Mouse (Mus musculus) C2C12 (cell line): ENCODE data around the gene Cux2. TPM values are rescaled to one million over a fixed set of nuclear protein-coding genes. Genes with fewer than 3 reads are reported as not detected.

Experiments used
- H3K27me3 ChIP-seq: one replicate; pipeline ENCODE4 v1.6.1; 2011; ENCODE audit not compliant: control insufficient read depth, insufficient read depth, insufficient read length
- H3K36me3 ChIP-seq: one replicate; pipeline ENCODE4 v1.6.1; 2011; ENCODE audit not compliant: control insufficient read depth, insufficient read depth
- H3K4me3 ChIP-seq: one replicate; pipeline ENCODE4 v1.5.1; 2011; ENCODE audit warnings: mild to moderate bottlenecking, control low read depth; ENCODE audit not compliant: poor library complexity, insufficient read depth, severe bottlenecking
- H3K79me2 ChIP-seq: one replicate; pipeline ENCODE4 v1.6.1; 2011; ENCODE audit not compliant: control insufficient read depth, insufficient read depth
- H3K79me3 ChIP-seq: one replicate; pipeline ENCODE4 v1.6.1; 2011; ENCODE audit warnings: low read depth, control low read depth
- H3ac ChIP-seq: one replicate; pipeline ENCODE3; 2011; ENCODE audit warnings: low read depth; ENCODE audit not compliant: control insufficient read depth, insufficient read length
- CEBPB ChIP-seq: IDR thresholded peaks from one replicate; pipeline ENCODE4 v1.6.1; 2011; ENCODE audit warnings: low read depth, mild to moderate bottlenecking, control low read depth, moderate library complexity
- CTCF ChIP-seq: IDR thresholded peaks from one replicate; pipeline ENCODE4 v1.5.1; 2011; ENCODE audit not compliant: control insufficient read depth, insufficient read depth, insufficient read length
- FOSL1 ChIP-seq: IDR thresholded peaks from one replicate; pipeline ENCODE4 v1.8.0; 2011; ENCODE audit warnings: mild to moderate bottlenecking, low read length; ENCODE audit not compliant: poor library complexity, insufficient read depth, severe bottlenecking
- MAX ChIP-seq: IDR thresholded peaks from one replicate; pipeline ENCODE4 v1.6.1; 2011; ENCODE audit warnings: mild to moderate bottlenecking, control low read depth
- MYOD1 ChIP-seq: IDR thresholded peaks from one replicate; pipeline ENCODE4 v1.6.1; 2011; ENCODE audit warnings: low read depth; ENCODE audit not compliant: control insufficient read depth, insufficient read length
- MYOG ChIP-seq: IDR thresholded peaks from one replicate; pipeline ENCODE4 v1.6.1; 2011; ENCODE audit not compliant: control insufficient read depth, insufficient read length; ENCODE audit errors: extremely low read depth
- USF1 ChIP-seq: IDR thresholded peaks from one replicate; pipeline ENCODE4 v1.6.1; 2011; ENCODE audit warnings: low read depth, mild to moderate bottlenecking, control low read depth, moderate library complexity
- polyA plus RNA-seq: library from polyadenylated mRNA; unstranded; fragments of >200 nt; fragmentation: generic; extraction: Trizol; gene quantifications from one replicate; pipeline ENCODE4 v1.2.1, GENCODE M21; 2012; ENCODE audit warnings: missing spikeins

Cux2 gene
- polyA plus RNA-seq, 1 experiment = 0.08 TPM

DNA sequence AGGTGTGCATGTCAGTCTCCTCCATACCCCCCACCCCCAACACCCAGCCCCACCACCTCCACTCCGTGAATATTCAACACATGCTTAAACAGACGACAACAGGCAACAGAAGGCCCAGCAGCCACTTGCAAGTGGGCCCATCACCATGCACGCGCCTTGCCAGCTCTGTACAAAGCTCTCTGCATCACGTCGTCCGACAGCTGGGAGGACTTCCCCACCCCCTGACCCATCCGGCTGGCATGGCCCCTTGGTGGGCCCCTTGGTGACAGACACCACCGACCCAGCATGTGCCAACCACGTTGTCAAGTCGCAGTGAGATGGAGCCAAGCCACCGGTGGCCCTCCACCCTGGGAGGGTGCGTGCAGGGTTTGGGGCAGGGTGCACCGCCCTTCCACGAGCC is 81.5 kb downstream of the Cux2 start:
- Histone ChIP-seq H3K4me3 (no peak overlapping the region), H3ac (no peak overlapping the region), H3K27me3 (peaks cover 89% of the 10 kb centered on the region), H3K36me3 (no peaks in the 10 kb centered on the region), H3K79me2 (no peaks in the 10 kb centered on the region), H3K79me3 (no peaks in the 10 kb centered on the region)
- TF ChIP-seq MAX (no peak), CTCF (no peak), MYOD1 (no peak)

DNA sequence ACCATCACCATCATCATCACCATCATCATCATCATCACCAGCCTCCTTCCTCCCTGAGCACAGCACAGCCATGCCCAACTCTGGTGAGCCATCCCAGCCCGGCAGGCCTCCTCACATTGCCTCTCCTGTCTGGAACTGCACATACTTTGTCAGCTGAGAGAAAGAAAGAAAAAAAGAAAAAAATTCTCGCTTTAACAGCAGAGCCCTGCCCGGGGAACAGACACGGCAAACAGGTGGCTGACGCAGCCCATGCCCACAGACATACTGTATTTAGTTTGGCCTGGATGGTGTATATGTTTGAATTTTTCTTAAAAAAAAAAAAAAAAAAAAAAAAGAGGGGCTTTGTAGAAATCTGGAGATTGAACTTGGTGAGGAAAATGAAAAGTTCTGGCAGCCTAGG is 82.4 kb downstream of the Cux2 start:
- Histone ChIP-seq H3ac (no peak overlapping the region), H3K4me3 (no peak overlapping the region), H3K79me3 (no peaks in the 10 kb centered on the region), H3K36me3 (no peaks in the 10 kb centered on the region), H3K79me2 (no peaks in the 10 kb centered on the region), H3K27me3 (peaks cover 88% of the 10 kb centered on the region)
- TF ChIP-seq CEBPB (no peak), FOSL1 (no peak), CTCF (no peak), MAX (no peak), USF1 (no peak), MYOG (no peak), MYOD1 (no peak)

DNA sequence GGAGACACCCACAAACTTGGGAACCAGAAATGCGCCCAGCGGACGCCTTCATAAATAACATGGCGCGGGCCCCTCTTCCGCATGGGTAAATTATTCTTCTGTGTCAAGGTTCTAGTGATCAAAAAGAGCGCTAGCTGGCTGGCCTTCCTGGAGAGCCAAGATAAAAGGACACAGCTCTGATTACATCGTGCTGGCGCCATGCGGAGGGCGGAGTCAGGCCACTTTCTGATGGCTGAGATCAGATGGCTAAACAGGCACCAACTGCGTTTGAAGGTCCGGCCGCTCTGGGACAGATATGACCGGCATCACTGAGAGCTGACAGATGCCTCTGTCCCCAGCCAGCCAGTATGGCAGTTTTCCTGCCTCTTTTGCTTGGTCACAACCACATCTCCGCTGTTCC is 83.0 kb downstream of the Cux2 start:
- Histone ChIP-seq H3K79me2 (no peaks in the 10 kb centered on the region), H3K27me3 (peaks cover 88% of the 10 kb centered on the region), H3K4me3 (no peak overlapping the region), H3ac (no peak overlapping the region), H3K79me3 (no peaks in the 10 kb centered on the region), H3K36me3 (no peaks in the 10 kb centered on the region)
- TF ChIP-seq CTCF (no peak), FOSL1 (no peak), CEBPB (no peak), MYOG (no peak), USF1 (no peak), MYOD1 (no peak), MAX (no peak)

DNA sequence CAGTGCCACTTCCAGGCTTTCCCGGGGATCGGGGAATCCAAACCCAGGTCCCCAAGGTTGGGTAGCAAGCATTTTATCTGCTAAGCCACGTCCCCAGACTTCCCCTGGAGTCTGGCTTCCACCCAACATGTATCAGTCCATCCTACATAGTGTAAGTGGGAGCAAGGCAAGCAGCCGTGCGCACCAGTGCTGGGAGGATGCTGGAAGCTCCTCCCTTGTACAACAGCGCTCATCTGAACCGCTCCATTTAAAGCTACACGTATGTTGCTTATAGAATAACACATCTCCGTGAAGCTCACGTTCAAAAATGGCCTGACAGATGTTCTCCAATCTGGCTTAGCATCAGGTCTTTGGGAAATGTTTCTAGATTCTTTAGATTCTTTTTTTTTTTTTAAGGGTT is 86.9 kb downstream of the Cux2 start:
- TF ChIP-seq MYOG (no peak), MAX (no peak), FOSL1 (no peak), CEBPB (no peak), USF1 (no peak)
- H3K4me3 ChIP-seq = no peak overlapping the region
- peaks cover 100% of the 10 kb centered on the region for H3K27me3 ChIP-seq
- H3K36me3 ChIP-seq = no peaks in the 10 kb centered on the region
- no peaks in the 10 kb centered on the region for H3K79me2 ChIP-seq
- H3ac ChIP-seq = no peak overlapping the region
- no peaks in the 10 kb centered on the region for H3K79me3 ChIP-seq

DNA sequence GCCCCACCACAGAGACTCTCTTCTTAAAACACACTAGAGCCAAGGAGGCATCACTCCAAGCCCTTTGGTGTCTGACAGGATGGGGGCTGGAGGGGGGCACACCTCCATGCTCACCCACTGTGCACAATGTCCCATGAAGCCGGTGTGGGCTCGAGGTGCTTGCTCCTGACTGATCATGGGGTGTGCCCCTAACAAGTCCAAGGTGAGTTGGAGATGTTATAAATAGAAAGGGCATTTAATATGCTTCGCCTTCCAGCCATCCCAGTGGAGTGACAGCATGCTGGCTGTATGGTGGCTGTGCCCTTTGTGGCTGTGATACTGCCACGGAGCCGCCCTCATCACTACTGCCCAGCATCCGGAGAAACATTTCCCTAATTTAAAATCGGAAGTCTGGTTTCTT is 87.5 kb downstream of the Cux2 start:
- Histone ChIP-seq H3K27me3 (peaks cover 100% of the 10 kb centered on the region), H3K4me3 (no peak overlapping the region), H3K79me3 (no peaks in the 10 kb centered on the region), H3K79me2 (no peaks in the 10 kb centered on the region), H3K36me3 (no peaks in the 10 kb centered on the region), H3ac (no peak overlapping the region)
- no peak for TF ChIP-seq MAX
- no peak for TF ChIP-seq FOSL1
- TF ChIP-seq CEBPB = no peak
- no peak for TF ChIP-seq MYOG

DNA sequence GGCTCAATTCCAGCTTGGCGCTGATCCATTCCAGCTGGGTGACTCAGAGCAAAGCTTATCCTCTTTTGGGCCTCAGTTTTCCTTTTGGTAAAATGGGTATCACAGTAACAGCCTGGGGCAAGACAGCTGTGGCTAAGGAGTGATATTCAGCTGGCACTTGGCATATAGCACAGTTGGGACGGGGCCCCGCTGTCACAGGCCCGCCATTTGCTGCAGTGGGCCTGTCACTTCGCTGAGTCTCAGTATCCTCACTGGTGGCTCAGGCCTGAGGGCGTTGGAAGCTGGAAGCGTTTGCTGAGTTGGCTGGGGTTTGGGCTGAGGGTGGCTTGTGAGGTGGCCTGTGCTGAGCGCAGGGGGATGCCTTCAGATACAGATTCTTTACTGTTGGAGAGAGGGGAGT is 88.6 kb downstream of the Cux2 start:
- H3ac ChIP-seq = no peak overlapping the region
- no peak overlapping the region for H3K4me3 ChIP-seq
- no peaks in the 10 kb centered on the region for H3K36me3 ChIP-seq
- TF ChIP-seq MYOG (no peak), CEBPB (no peak), MYOD1 (no peak)
- no peaks in the 10 kb centered on the region for H3K79me3 ChIP-seq
- no peaks in the 10 kb centered on the region for H3K79me2 ChIP-seq
- H3K27me3 ChIP-seq = peaks cover 100% of the 10 kb centered on the region

DNA sequence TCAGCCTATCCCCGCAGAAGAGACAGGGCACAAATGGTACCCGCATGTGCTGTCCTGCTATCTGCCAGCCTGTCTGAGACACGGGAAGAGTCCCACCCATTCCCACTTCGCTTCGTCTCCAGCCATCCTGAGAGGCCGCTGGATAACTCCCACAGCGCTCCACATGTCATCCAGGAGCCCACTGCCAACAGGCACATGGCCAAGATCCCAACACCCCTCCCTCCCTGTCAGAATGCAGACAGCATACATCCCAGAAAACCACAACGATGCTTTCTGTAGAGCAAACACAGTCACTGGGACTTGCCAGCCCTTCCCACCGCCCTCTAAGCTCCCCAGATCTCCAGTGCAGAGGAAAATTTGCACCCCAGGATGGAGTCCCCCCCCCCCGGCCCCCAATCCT is 90.2 kb downstream of the Cux2 start:
- TF ChIP-seq USF1 = no peak
- TF ChIP-seq CEBPB = no peak
- TF ChIP-seq FOSL1 = no peak
- TF ChIP-seq MYOG = no peak
- no peak for TF ChIP-seq MYOD1
- TF ChIP-seq MAX = no peak
- H3K79me2 ChIP-seq = no peaks in the 10 kb centered on the region
- no peak overlapping the region for H3ac ChIP-seq
- no peak overlapping the region for H3K4me3 ChIP-seq
- no peaks in the 10 kb centered on the region for H3K79me3 ChIP-seq
- H3K27me3 ChIP-seq = peaks cover 99% of the 10 kb centered on the region
- no peaks in the 10 kb centered on the region for H3K36me3 ChIP-seq
